In genomic region chr3:52929827-52930605, GRCm38 (mm10) we compare ENCODE assay signal across 15 mouse cellular contexts.
DNase-seq lines count a peak whose midpoint lies in the region; ATAC-seq lines count a peak whose summit lies in the region.
"Had no signal": no experiment of that assay in that cellular context is flagged by ENCODE, and none has a peak within 500 bp of the region (broad histone marks: within the 10 kb centered on the region; RNA-seq: fewer than 3 reads in every experiment).

No protein-coding gene starts in this region.

- no peak overlapping the region for H3K4me3 ChIP-seq in kidney, embryonic 14.5 days (ENCODE audit: low read length)
- H3K4me3 ChIP-seq in forebrain, embryonic 14.5 days (ENCODE audit: low read depth, low read length), result no peak overlapping the region
- H3K4me3 ChIP-seq: forebrain, embryonic 15.5 days; heart, embryonic 10.5 days; lung, embryonic 15.5 days had no signal

- H3K27ac ChIP-seq in kidney, embryonic 14.5 days (ENCODE audit: low read depth, low read length), result no peak overlapping the region
- no peak overlapping the region for H3K27ac ChIP-seq in forebrain, embryonic 14.5 days (ENCODE audit: low read depth, low read length)
- H3K27ac ChIP-seq: forebrain, embryonic 15.5 days; heart, embryonic 10.5 days; lung, embryonic 15.5 days had no signal

- no peak overlapping the region for H3K9ac ChIP-seq in kidney, embryonic 14.5 days (ENCODE audit: low read depth, low read length)
- H3K9ac ChIP-seq in forebrain, embryonic 14.5 days (ENCODE audit: low read length), result no peak overlapping the region
- H3K9ac ChIP-seq: forebrain, embryonic 15.5 days; lung, embryonic 15.5 days had no signal

- H3K4me1 ChIP-seq in kidney, embryonic 14.5 days (ENCODE audit: control insufficient read depth, insufficient read depth, low read length), result no peaks in the 10 kb centered on the region
- H3K4me1 ChIP-seq in forebrain, embryonic 14.5 days (ENCODE audit: control insufficient read depth, insufficient read depth, low read length), result peaks cover 3% of the 10 kb centered on the region; the same call in 1 of the 2 replicates
- H3K4me1 ChIP-seq: forebrain, embryonic 15.5 days had no signal

- WGBS in kidney, embryonic 14.5 days, result 56% methylated on average over 13 of the region's 13 CpGs
- 82% methylated on average over 13 of the region's 13 CpGs for WGBS in forebrain, embryonic 14.5 days

- H3K9me3 ChIP-seq in kidney, embryonic 14.5 days (ENCODE audit: control insufficient read depth, low read length), result peaks cover 2% of the 10 kb centered on the region; the same call in 1 of the 2 replicates
- H3K9me3 ChIP-seq in forebrain, embryonic 14.5 days (replicated peaks; ENCODE audit: control insufficient read depth, low read length), result no peaks in the 10 kb centered on the region
- H3K9me3 ChIP-seq: forebrain, embryonic 15.5 days; heart, embryonic 10.5 days; lung, embryonic 15.5 days had no signal

- intact Hi-C loops in heart, postnatal 25 days (cut with DNase I), result no loop called here

- no peak for ATAC-seq in kidney, embryonic 14.5 days (ENCODE audit: low FRiP score, low TSS enrichment)
- no peak for ATAC-seq in forebrain, embryonic 14.5 days
- ATAC-seq in erythroblast, adult 5-6 weeks (replicated peaks; ENCODE audit: low FRiP score, poor library complexity, severe bottlenecking), result no peak
- ATAC-seq: forebrain, embryonic 15.5 days; Patski had no signal

- H3K36me3 ChIP-seq in splenic B cell, adult 2 months (ENCODE audit: control insufficient read depth, insufficient read depth, low read length, poor library complexity, severe bottlenecking), result no peaks in the 10 kb centered on the region
- no peaks in the 10 kb centered on the region for H3K36me3 ChIP-seq in kidney, embryonic 14.5 days (ENCODE audit: control insufficient read depth, insufficient read depth, low read length)
- no peaks in the 10 kb centered on the region for H3K36me3 ChIP-seq in forebrain, embryonic 14.5 days (ENCODE audit: control insufficient read depth, insufficient read depth, low read length)
- H3K36me3 ChIP-seq: forebrain, embryonic 15.5 days; heart, embryonic 10.5 days; lung, embryonic 15.5 days had no signal

- H3K4me2 ChIP-seq in kidney, embryonic 14.5 days (replicated peaks; ENCODE audit: low read depth, low read length), result no peak overlapping the region
- no peak overlapping the region for H3K4me2 ChIP-seq in forebrain, embryonic 14.5 days (ENCODE audit: low read length)
- H3K4me2 ChIP-seq: forebrain, embryonic 15.5 days; lung, embryonic 15.5 days had no signal

- DNase-seq in B cell, adult 2 months, result peak; percentile 55
- DNase-seq in CD8-positive naive resting alpha-beta T cell, adult 2 months (ENCODE audit: low read depth in 2 of 2, low spot score in 2 of 2), result peak; percentile 41 to 48
- peak; percentile 86 for DNase-seq in induced T-regulatory cell, adult 2 months (ENCODE audit: low read depth)
- peak; percentile 56 for DNase-seq in splenic B cell, adult 2 months (ENCODE audit: low read depth, low spot score)
- no peak for DNase-seq in forebrain, embryonic 14.5 days (ENCODE audit: low spot score)
- DNase-seq in heart, postnatal 25 days (ENCODE audit: low spot score), result no peak
- DNase-seq: cerebellum, adult 11-12 months; heart, postnatal 4 days; kidney, postnatal 25 days had no signal

- H3K27me3 ChIP-seq in splenic B cell, adult 2 months (ENCODE audit: control insufficient read depth, insufficient read depth, low read length, poor library complexity, severe bottlenecking), result no peaks in the 10 kb centered on the region
- H3K27me3 ChIP-seq in kidney, embryonic 14.5 days (ENCODE audit: control insufficient read depth, insufficient read depth, low read length), result no peaks in the 10 kb centered on the region
- H3K27me3 ChIP-seq in forebrain, embryonic 14.5 days (replicated peaks; ENCODE audit: control insufficient read depth, insufficient read depth, low read length), result no peaks in the 10 kb centered on the region
- H3K27me3 ChIP-seq: forebrain, embryonic 15.5 days; lung, embryonic 15.5 days had no signal

Comparison
In these comparisons a context has a peak if more than half of its experiments do, and no peak if none do; other contexts are left out.
1. DNase-seq: peak in B cell, adult 2 months (2 of 2), CD8-positive naive resting alpha-beta T cell, adult 2 months (2 of 2), induced T-regulatory cell, adult 2 months (single experiment) and splenic B cell, adult 2 months (single experiment); none in forebrain, embryonic 14.5 days (single experiment) and heart, postnatal 25 days (single experiment).